Mouse (Mus musculus): ENCODE measurements around the gene Card10. TPM values are rescaled to one million over a fixed set of nuclear protein-coding genes. Genes with fewer than 3 reads are reported as not detected.

Card10 gene
- total RNA-seq, 4 experiments from 2014 or later: 3.4 to 6.0 (median 4.4) TPM

GRCm38 (mm10) chr15:78835200-78836085, 32.6 kb upstream of the Card10 start:
- DNase-seq (ENCODE audit: low spot score in 2 of 2): peak in 1 of 2 experiments; percentile 37

- DNase-seq (ENCODE audit: low spot score in 2 of 2): no peak
Measured at GRCm38 (mm10) chr15:78834233-78835005, 31.6 kb upstream of the Card10 start.

DNA sequence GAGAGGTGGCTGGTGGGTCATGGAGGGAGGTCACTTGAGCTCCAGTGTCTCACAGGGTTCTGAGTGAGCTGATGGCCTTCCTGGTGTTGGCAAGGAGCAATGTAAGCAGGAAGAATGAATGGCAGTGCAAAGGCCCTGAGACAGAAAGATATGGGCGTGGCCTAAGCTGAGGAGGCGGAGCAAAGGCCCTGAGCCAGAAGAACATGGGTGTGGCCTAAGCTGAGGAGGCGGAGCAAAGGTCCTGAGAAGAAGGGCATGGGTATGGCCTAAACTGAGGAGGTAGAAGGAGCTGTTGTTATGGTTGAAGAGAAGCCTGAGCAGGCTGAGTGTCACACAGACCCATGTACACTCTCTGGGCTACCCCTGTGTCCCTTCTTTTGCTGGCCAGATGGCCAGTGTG, 30.7 kb upstream of the Card10 start:
- DNase-seq (ENCODE audit: low spot score in 2 of 2): no peak

DNA sequence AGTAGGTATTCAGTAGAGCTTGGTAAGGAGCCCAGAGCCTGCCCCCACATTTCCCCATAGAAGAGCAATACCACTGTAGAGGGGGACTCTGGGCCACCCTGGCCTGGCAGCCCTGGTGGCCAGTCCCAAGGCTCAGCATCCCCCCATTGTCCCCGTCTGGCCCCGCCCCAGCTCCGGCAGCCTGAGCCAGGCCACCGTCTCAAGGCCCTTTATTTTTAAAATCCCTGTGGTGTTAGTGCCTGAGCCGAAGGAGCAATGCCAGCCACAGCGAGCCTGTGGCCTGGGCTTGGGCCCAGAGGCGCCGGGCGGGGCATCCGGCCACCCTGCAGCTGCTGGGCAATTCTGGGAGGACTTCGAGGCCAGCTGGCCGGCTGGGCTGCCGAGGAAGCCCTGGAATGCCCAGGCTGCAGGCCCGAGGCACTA, 29.9 kb upstream of the Card10 start:
- DNase-seq (ENCODE audit: low spot score in 2 of 2): peak; percentile 78 to 90

- DNase-seq (ENCODE audit: low spot score in 2 of 2): no peak
Measured at GRCm38 (mm10) chr15:78831720-78832657, 29.1 kb upstream of the Card10 start.

DNA sequence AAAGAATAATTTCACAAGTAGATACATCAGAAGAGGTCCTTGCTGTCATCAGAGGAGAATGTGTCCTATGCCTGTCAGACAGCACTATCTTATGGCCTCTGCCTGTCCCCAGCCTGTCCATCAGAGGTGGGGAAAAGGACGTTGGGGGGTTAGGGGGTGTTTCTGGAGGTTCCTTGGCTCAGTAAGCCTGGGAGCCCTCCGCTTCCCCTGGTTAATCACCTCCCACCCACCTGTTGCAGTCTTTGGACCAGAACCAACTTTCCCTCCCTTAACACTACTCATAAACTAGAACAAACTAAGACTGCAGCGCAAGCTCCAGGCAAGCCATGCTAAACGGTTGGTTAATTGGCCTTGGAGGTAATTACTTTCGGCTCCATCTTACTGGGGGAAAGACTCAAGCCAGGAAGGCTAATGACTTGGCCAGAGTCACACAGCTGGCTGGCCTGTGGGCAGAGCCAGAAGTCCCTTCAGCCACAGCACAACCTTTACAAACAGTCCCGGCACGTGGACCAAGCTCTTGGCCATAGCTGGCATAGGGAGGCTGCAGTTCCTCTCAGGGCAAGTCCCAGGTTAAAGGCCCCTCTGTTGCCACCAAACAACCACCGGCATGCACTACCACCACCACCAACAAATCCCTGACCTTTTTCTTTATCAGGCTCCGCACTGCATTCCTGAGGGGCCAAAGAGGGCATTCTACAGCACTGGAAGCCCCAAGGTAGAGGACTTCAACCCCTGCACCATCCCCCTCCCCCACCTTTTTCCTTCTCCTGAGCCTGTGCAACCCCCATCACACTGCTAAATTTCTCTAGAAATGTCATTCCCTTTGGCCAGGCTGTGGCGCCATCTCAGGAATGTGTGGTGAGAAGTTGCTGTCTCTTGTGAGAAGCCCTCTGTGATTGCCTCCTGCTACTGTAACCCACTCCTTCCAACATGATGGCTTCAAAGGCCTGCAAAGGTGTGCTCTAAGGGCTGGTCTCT, 28.2 kb upstream of the Card10 start:
- DNase-seq (ENCODE audit: low spot score in 2 of 2): no peak

DNA sequence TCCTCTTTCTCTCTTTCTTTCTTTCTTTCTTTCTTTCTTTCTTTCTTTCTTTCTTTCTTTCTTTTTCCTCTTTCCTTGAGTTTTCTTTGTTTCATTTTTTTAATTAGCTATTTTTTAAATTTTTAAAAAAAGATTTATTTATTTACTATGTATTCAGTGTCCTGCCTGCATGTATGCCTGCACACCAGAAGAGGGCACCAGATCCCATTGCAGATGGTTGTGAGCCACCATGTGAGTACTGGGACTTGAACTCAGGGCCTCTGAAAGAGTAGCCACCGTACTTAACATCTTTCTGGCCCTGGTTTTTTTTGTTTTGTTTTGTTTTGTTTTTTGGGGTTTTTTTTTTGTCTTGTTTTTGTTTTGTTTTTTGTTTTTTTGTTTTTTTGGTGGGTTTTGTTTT, 26.8 kb upstream of the Card10 start:
- no peak for DNase-seq (ENCODE audit: low spot score in 2 of 2)

GRCm38 (mm10) chr15:78828315-78828714, 25.5 kb upstream of the Card10 start:
- DNase-seq (ENCODE audit: low spot score in 2 of 2): no peak

GRCm38 (mm10) chr15:78826213-78827204, 23.7 kb upstream of the Card10 start:
- peak in 1 of 2 experiments; percentile 59 for DNase-seq (ENCODE audit: low spot score in 2 of 2)

GRCm38 (mm10) chr15:78816074-78816391, 13.2 kb upstream of the Card10 start:
- DNase-seq (ENCODE audit: low spot score in 2 of 2): no peak

DNA sequence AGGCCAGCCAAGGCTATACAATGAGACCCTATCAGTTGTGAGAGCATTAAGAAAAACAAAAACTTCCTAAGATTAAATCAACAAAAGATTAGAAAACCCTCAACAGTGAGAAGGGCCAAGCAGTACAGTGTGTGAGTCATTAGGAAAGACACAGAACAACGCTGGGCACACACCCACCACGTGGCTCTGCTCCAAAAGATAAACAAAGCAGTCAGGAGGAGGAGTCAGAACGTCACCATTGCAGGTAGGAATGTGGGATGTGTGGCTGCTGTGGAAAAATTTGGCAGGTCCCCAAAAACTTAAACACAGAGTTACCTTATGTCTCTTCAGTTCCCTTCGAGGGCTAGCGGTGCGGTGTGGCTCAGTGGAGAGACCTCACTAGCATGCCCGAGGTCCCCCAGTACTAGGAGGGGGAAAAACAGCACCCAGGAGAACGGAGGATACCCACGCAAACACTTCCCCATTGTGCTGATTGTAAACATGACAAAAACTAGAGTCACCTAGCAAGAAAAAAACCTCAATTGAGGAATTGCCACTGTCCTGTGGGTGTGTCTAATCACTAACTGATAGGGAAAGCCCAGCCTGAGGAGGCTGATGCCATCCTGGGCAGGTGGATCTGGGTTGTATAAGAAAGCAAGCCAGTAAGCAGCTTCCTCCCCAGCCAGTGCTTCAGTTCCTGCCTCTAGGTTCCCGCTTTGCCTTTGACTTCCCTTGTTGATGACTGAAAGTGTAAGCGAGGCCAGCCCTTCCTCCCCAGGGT, 12.7 kb upstream of the Card10 start:
- no peak for DNase-seq (ENCODE audit: low spot score in 2 of 2)

- no peak for DNase-seq (ENCODE audit: low spot score in 2 of 2)
Measured at GRCm38 (mm10) chr15:78813603-78814002, 10.8 kb upstream of the Card10 start.

DNA sequence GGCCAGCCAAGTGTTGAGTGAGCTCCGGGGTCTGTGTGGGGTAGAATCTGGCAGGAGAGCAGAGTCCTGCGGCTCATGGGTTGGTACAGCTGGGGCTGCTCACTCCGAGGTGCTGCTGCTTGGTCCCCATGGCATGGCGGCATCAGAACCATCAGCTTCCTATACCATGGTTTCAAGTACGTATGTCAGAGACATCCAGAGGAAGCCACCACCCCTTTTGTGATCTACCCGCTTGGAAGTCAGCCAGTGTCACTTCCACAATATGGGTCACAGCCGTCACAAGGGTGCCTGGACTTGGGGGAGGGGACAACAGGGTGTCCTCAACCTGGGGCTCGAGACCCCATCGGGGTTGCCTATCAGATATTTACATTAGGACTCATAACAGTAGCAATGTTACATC, 7.3 kb upstream of the Card10 start:
- DNase-seq (ENCODE audit: low spot score in 2 of 2): no peak

DNA sequence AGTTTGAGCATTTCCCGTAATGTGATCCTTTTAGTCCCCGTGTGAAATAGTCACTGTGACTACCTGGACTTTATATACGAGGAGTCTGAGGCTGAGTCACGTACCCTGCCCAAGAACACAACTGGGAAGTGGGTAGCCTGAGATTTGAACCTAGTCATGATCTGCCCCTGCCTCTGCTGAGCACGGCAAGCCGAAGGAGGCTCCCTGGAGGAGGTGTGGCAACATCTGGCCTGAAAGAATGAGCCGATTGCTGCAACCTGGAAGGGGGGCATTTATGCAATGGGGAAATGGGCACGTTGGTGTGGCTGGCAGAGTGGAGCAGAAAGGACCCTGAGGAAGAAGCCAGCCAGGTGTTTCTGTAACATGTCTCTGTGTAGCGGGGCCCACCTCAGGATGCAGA, 6.9 kb upstream of the Card10 start:
- no peak for DNase-seq (ENCODE audit: low spot score in 2 of 2)

- DNase-seq (ENCODE audit: low spot score in 2 of 2): no peak
Measured at GRCm38 (mm10) chr15:78808980-78809379, 6.1 kb upstream of the Card10 start.

DNA sequence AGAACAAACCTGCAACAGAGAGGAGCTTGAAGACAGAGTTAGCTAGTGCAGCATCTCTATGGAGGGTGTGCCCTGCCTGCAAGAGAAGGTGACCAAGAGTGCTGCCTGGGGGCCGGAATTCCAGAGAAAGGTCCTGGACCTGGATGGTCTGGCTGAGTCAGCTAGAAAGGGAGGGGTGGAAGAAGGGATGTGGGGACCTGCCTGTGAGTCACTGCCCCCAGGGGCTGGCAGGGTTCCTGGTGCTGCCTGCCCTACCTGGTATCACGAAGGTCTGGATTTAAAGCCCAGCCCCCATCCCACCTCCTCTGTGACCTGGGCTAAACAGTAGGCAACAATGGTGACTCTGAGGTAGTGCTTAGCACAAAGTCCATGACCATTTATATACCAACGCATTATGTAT, 4.3 kb upstream of the Card10 start:
- DNase-seq (ENCODE audit: low spot score in 2 of 2): no peak

DNA sequence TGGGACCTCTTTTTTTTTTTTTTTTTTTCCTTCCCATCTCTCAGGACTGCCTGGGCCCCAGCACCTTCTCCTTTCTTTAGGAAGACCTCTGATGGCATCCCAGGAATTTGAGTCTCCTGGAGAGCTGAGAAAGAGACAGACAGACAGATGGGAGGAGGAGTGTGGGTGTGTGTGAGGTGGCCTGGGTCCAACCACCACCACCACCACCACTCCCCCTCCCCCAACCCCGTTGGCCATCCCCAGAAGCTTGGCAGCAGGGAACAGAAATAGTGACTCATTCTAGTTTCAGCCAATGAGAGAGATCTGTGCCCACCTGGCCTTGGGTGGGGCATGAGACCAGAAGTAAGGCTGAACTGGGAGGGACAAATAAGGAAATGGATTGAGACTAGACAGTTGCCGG, 3.8 kb upstream of the Card10 start:
- no peak for DNase-seq (ENCODE audit: low spot score in 2 of 2)

GRCm38 (mm10) chr15:78805351-78805750, 2.5 kb upstream of the Card10 start:
- no peak for DNase-seq (ENCODE audit: low spot score in 2 of 2)
